Mouse (Mus musculus) left cerebral cortex, postnatal 4 days (tissue): Measurements from ENCODE around the gene Ift22. TPM values are rescaled to one million over a fixed set of nuclear protein-coding genes. Genes with fewer than 3 reads are reported as not detected.

ENCODE experiments used
- total RNA-seq, 2 experiments: library from RNA; stranded (reverse); gene quantifications; 2 replicates each; pipeline ENCODE4 v1.2.3; 2021

The Ift22 gene
- total RNA-seq, 2 experiments from 2014 or later, result 51.2 to 56.2 TPM

Other genes with a start within 250 kb of the Ift22 start
- gene Myl10, start 215.0 kb upstream of the Ift22 start, total RNA-seq, result not detected
- gene Col26a1, start 24.9 kb upstream of the Ift22 start, total RNA-seq, result 10 to 100 TPM; 28.0 to 28.6 TPM
- gene Fis1, start 45.1 kb downstream of the Ift22 start, total RNA-seq, result 100 to 1,000 TPM; 193 to 195 TPM
- gene Cldn15, start 58.5 kb downstream of the Ift22 start, total RNA-seq, result under 1 TPM; 0.46 to 0.54 TPM
- gene Plod3, start 78.9 kb downstream of the Ift22 start, total RNA-seq, result 10 to 100 TPM; 46.7 to 52.1 TPM
- gene Znhit1, start 79.9 kb downstream of the Ift22 start, total RNA-seq, result 10 to 100 TPM; 90.8 to 93.9 TPM
- gene Vgf, start 118.2 kb downstream of the Ift22 start, total RNA-seq, result 10 to 100 TPM; 48.5 to 78.9 TPM
- 100 to 1,000 TPM; 193 to 208 TPM for gene Ap1s1, start 138.0 kb downstream of the Ift22 start, total RNA-seq
- under 1 TPM; 0.60 TPM for gene Serpine1, start 164.1 kb downstream of the Ift22 start, total RNA-seq
- gene Trim56, start 208.1 kb downstream of the Ift22 start, total RNA-seq, result 1 to 10 TPM; 4.1 to 5.6 TPM
- gene Muc3, start 241.2 kb downstream of the Ift22 start, total RNA-seq, result not detected